In genomic region chr8:80055094-80055493, GRCm38 (mm10) we compare ENCODE assay signal across 10 mouse cellular contexts. TPM values are rescaled to one million over a fixed set of nuclear protein-coding genes. Genes with fewer than 3 reads are reported as not detected.
DNase-seq lines count a peak whose midpoint lies in the region; ATAC-seq lines count a peak whose summit lies in the region.
"Had no signal": no experiment of that assay in that cellular context is flagged by ENCODE, and none has a peak within 500 bp of the region (broad histone marks: within the 10 kb centered on the region; RNA-seq: fewer than 3 reads in every experiment).

No protein-coding gene starts in this region.

- peak overlapping the region; percentile 68 for H3K4me3 ChIP-seq in lung, embryonic 16.5 days (ENCODE audit: low read length)
- peak overlapping the region; percentile 34; the same call in 1 of the 2 replicates for H3K4me3 ChIP-seq in hindbrain, embryonic 16.5 days (ENCODE audit: low read length)
- H3K4me3 ChIP-seq in midbrain, embryonic 13.5 days (replicated peaks) = peak overlapping the region; percentile 29; the same call in 1 of the 2 replicates

- H3K9me3 ChIP-seq in lung, embryonic 16.5 days (ENCODE audit: control insufficient read depth, low read length) = no peaks in the 10 kb centered on the region
- no peaks in the 10 kb centered on the region for H3K9me3 ChIP-seq in hindbrain, embryonic 16.5 days (ENCODE audit: control insufficient read depth, low read length)
- H3K9me3 ChIP-seq in midbrain, embryonic 13.5 days = no peaks in the 10 kb centered on the region

- H3K36me3 ChIP-seq in lung, embryonic 16.5 days (ENCODE audit: control insufficient read depth, insufficient read depth, low read length) = no peaks in the 10 kb centered on the region
- no peaks in the 10 kb centered on the region for H3K36me3 ChIP-seq in hindbrain, embryonic 16.5 days (ENCODE audit: control insufficient read depth, insufficient read depth, low read length)
- no peaks in the 10 kb centered on the region for H3K36me3 ChIP-seq in midbrain, embryonic 13.5 days

- DNase-seq in lung, postnatal 36 days = no peak
- DNase-seq in urinary bladder, postnatal 25 days (ENCODE audit: low spot score) = no peak
- DNase-seq in cerebellum, adult 9-11 months = no peak
- DNase-seq in gastrocnemius, postnatal 25 days = no peak
- no peak for DNase-seq in spleen, postnatal 14 days (ENCODE audit: low spot score in 2 of 2)
- DNase-seq: kidney, postnatal 4 days; right cerebral cortex, adult 18-20 months had no signal

- no peak overlapping the region for H3K27ac ChIP-seq in lung, embryonic 16.5 days (ENCODE audit: low read length)
- no peak overlapping the region for H3K27ac ChIP-seq in hindbrain, embryonic 16.5 days (ENCODE audit: low read depth, low read length)
- no peak overlapping the region for H3K27ac ChIP-seq in midbrain, embryonic 13.5 days

- ATAC-seq in lung, embryonic 16.5 days (ENCODE audit: low read depth) = no peak; the same call in 1 of the 2 replicates
- ATAC-seq in hindbrain, embryonic 16.5 days = no peak
- no peak for ATAC-seq in midbrain, embryonic 13.5 days

- peak overlapping the region; percentile 0; the same call in 1 of the 2 replicates for H3K9ac ChIP-seq in lung, embryonic 16.5 days (ENCODE audit: low read length)
- no peak overlapping the region for H3K9ac ChIP-seq in hindbrain, embryonic 16.5 days (ENCODE audit: low read depth, low read length)
- H3K9ac ChIP-seq in midbrain, embryonic 13.5 days (replicated peaks) = no peak overlapping the region

- no peaks in the 10 kb centered on the region for H3K27me3 ChIP-seq in lung, embryonic 16.5 days (ENCODE audit: control insufficient read depth, insufficient read depth, low read depth, low read length)
- H3K27me3 ChIP-seq in hindbrain, embryonic 16.5 days (replicated peaks; ENCODE audit: control insufficient read depth, insufficient read depth, low read length) = peaks cover 15% of the 10 kb centered on the region
- H3K27me3 ChIP-seq in midbrain, embryonic 13.5 days = peaks cover 86% of the 10 kb centered on the region

- peak overlapping the region; percentile 91 for H3K4me2 ChIP-seq in lung, embryonic 16.5 days (ENCODE audit: low read depth, low read length)
- peak overlapping the region; percentile 88 for H3K4me2 ChIP-seq in hindbrain, embryonic 16.5 days (ENCODE audit: low read length)
- peak overlapping the region; percentile 92 for H3K4me2 ChIP-seq in midbrain, embryonic 13.5 days (replicated peaks)

- 23% methylated on average over 6 of the region's 6 CpGs for WGBS in lung, embryonic 16.5 days
- 33% methylated on average over 6 of the region's 6 CpGs for WGBS in hindbrain, embryonic 16.5 days
- 37% methylated on average over 6 of the region's 6 CpGs for WGBS in midbrain, embryonic 13.5 days

- peaks cover 9% of the 10 kb centered on the region; the same call in 1 of the 2 replicates for H3K4me1 ChIP-seq in lung, embryonic 16.5 days (replicated peaks; ENCODE audit: control insufficient read depth, insufficient read depth, low read length)
- H3K4me1 ChIP-seq in hindbrain, embryonic 16.5 days (ENCODE audit: control insufficient read depth, insufficient read depth, low read depth, low read length) = peaks cover 13% of the 10 kb centered on the region
- peaks cover 37% of the 10 kb centered on the region for H3K4me1 ChIP-seq in midbrain, embryonic 13.5 days (replicated peaks)

RNA-seq across cellular contexts. Expression of gene Hhip, which starts 2.7 kb away (rescaled TPM):
- polyA plus RNA-seq in lung, embryonic 16.5 days (2015; fragmentation: Nextera tagmentation; extraction: Ambion mirVana) = 67.8 and 68.3 TPM in 2 replicates
- polyA plus RNA-seq in hindbrain, embryonic 16.5 days (2015; fragmentation: Nextera tagmentation; extraction: Ambion mirVana) = 3.0 and 3.1 TPM in 2 replicates
- 0.97 and 1.2 TPM in 2 replicates for polyA plus RNA-seq in midbrain, embryonic 13.5 days (2015; fragmentation: Nextera tagmentation; extraction: Ambion mirVana)
- under 1 TPM; 0.49 to 0.99 TPM for total RNA-seq in gastrocnemius, postnatal 25 days (2021)

Comparison
In these comparisons a context has a peak if more than half of its experiments do, and no peak if none do; other contexts are left out.
1. RNA of gene Hhip, which starts 2.7 kb away (polyA plus RNA-seq): 67.8 to 68.3 TPM in lung, embryonic 16.5 days; 3.0 to 3.1 TPM in hindbrain, embryonic 16.5 days and 0.97 to 1.2 TPM in midbrain, embryonic 13.5 days; every median in the first group is over 10 times any median in the second.
2. Peak in every context shown above with its lines, with median percentiles within 50 percentile points of each other: H3K4me2 ChIP-seq and H3K4me3 ChIP-seq.